Mouse (Mus musculus): ENCODE measurements at regions not wholly inside any gene's neighbourhood (a gene's known extent, or its start where the extent isn't known, plus 50 kb on each side); places are given as distances from the start of the nearest gene placed in this dataset. TPM values are rescaled to one million over a fixed set of nuclear protein-coding genes. Genes with fewer than 3 reads are reported as not detected.
"Not testable (repeated sequence)": the region's sequence is repeated elsewhere in the genome, so short reads cannot be mapped to it uniquely, and the experiment has no call there.

DNA sequence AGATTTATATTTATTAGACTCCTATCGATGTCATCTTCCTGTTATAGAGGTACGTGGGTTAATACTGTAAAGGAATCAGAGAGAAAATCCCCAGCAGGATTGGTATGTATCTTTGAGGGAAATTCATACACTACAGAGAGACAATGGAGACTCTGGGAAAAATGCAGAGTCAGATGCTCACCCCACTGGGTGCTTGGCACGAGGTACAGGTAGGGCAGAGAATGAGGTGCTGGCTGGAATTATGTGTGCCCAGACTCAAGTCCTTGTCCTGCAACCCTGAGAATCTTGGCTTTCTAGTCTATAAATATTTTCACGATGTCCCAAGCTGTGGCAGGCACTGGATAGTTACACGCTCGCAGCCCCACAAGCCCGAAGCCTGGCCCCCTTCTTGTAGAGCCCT, 57.8 kb upstream of the Cry1 start:
- no peak for DNase-seq (ENCODE audit: low spot score)

DNA sequence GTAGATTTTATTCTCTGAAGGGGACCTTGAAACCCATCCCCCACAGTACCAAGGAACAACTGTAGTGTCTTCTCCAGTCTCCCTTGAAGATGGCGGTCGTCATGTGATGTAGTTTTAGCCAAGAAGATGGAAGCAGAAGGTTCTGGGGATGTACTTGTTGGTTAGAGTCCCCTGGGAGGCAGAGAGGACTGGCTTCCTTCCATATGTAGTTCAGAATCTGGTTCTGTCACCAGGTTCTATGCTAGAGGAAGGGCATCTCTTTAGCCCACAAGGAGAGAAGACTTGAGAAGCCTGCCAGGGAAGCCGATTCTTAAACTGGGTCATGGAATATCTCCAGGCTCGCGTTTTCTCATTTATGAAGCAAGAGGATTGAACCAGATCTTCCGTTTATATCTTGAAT, 58.7 kb upstream of the Cry1 start:
- DNase-seq (ENCODE audit: low spot score): no peak

DNA sequence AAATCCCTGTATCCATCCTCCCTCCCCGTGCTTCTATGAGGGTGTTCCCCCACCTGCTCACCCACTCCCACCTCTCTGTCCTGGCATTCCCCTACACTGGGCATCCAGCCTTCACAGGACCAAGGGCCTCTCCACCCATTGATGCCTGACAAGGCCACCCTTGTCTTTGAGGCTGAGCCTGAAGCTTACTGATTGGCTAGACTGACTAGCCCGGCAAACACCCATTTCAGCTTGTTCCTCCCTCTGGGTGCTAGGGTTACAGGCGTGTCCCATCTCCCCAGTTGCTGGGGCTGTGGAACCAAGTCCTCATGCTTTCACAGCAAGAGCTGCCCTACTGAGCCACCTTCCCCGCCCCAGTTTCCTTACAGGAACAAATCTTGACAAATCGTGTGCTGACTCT, 80.9 kb upstream of the Cry1 start:
- no peak for DNase-seq (ENCODE audit: low spot score)

DNA sequence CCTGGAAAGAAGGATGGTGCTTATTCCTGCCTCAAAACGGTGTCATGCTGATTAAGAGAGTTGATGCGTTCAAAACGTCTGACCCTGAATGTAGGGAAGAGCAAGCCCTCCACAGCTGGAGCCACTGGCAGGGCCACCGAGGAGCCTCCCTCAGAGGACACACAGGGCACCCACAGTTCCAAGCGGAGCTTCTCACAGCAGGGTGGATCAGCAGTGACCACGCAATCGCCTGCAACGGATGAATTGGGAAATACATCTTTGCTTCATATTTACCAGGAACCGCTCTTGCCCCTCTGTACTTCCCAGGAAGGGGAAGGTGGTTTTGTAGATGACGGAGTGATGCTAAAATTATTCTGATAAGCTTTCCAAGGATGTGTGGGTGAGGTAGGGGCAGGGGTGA, 81.3 kb upstream of the Cry1 start:
- DNase-seq (ENCODE audit: low spot score): no peak

DNA sequence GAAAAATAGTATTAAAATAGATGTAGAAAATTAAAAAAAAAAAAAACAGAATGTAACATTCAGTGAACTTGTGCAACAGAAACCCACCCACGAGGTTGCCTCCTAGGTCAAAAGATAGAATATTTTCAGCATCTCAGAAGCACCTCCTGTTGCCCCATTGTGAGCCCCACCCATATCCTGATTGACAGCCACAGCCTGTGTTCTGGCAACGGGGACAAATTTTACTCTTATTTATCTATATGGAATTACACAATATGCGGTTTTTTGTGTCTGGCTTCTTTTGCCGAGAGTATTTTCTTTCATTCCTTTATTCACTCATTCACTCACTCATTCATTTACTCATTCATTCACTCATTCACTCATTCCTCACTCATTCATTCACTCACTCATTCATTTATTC, 81.9 kb upstream of the Cry1 start:
- no peak for DNase-seq (ENCODE audit: low spot score)

DNA sequence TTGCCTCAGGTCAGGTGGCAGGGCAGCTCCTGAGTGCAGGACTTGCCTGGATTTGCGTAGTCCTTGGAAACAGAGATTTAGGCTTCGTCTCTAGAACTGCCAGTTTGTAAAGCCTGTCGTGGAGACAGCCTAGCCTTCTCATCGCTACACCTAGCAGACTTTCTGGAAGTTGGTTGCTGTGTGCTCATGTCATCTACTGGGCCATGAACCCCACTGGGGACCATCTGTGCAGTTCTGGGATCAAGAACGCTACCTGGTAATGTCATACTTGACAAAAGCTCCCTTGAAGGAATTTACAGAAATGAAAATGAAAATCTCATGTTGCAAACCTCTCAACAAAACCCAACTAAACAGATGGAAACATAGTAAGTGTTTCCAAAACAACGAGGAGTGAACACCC, 85.3 kb upstream of the Cry1 start:
- no peak for DNase-seq (ENCODE audit: low spot score)

DNA sequence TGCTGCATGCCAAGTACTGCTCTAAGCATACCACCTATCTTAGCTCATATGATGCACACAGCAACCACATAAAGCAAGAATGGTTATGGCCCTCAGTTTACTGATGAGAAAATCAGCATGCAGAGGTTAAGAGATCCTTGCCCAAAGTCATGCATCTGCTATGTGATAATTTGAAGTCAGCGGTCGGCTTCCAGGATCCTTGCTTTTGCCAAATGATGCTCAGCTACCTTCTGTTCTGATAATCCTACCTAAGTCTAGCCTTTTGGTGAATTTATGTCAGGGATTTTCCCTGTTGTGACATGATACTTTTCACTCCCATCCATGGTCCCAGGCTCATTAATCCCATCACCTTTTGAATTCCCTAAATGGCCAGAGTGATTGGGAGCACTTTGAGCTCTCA, 91.9 kb upstream of the Cry1 start:
- DNase-seq (ENCODE audit: low spot score): no peak

DNA sequence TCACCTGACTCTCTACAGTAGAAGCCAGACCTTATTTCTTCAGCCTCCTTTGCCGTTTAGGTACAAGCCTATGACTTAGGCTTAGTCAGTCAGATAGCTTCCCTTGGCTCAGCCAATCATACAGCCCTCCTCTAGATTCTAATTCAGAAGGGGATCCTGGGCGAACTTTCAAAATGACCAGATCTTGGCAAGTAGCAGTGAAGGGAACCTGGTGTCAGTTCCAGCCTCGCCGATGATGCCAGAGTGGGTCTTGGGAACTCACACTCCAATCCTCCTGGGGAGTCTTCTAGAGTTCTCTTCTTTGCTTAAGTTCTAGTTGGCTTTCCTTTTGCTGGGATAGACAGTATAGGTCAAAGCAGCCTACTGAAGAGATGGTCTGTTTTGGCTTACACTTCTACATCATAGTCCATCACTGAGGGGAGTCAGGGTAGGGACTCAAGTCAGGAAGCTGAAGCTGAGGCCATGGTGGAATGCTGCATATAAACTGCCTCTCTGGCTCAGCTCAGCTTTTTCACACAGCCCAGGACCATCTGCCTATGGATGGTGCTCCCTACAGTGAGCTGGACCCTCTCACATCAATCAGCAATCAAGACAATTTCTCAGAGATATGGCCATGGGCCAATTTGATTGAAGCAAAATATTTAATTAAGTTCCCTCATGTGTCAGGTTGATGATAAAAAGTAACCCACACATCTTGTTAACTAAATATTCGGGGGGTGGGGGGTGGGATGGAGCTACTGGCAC, 94.7 kb upstream of the Btbd11 start:
- DNase-seq (ENCODE audit: low spot score): no peak

DNA sequence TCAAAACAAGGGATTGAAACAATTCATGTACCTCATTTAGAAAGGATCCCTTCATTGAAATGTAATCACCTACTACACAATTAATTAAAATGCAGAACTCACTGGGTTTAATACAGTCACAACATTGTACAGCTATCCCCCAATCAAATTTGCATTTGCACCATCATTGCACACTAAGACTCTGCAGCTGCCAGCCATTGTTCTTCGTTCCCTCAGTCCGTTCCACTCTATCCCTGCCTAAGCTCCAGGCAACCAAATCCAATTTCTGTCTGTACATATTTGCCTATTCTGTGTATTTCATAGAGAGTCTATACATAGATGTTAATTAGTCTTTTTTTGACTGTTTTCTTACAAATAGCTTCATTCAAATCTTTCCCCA, 94.1 kb upstream of the Btbd11 start:
- no peak for DNase-seq (ENCODE audit: low spot score)

DNA sequence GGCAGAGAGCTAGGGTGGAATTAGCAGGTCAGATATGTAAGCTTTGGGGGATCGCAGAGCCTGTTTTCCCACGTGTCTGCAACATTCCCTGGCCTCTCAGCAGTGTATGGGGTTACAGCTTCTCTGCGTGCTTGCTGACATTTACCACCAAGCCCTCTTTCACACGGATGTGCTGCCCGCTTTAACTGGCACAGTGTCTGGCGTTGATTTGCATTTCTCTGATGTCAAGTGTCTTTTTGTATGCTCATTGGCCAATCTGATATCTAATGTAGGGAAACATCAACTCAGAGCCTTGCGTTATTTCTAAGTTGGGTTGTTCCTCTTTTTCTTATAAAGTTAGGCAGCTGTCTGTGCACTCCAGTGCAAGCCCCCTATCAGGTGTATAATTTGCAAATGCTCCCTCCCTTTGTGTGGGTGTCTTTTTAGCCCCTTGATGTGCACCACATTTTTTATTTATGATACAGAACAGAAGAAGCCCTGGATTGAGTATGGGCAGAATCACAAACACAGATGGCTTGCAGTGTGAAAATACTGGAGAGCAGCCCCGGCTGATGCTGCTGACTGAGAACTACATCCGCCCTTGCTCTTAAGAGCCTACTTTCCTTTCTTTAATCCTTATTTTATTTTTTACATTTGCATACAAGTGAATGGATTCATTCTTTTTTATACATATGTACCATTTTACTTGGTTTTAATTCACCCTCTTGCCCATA, 93.4 kb upstream of the Btbd11 start:
- no peak for DNase-seq (ENCODE audit: low spot score)

DNA sequence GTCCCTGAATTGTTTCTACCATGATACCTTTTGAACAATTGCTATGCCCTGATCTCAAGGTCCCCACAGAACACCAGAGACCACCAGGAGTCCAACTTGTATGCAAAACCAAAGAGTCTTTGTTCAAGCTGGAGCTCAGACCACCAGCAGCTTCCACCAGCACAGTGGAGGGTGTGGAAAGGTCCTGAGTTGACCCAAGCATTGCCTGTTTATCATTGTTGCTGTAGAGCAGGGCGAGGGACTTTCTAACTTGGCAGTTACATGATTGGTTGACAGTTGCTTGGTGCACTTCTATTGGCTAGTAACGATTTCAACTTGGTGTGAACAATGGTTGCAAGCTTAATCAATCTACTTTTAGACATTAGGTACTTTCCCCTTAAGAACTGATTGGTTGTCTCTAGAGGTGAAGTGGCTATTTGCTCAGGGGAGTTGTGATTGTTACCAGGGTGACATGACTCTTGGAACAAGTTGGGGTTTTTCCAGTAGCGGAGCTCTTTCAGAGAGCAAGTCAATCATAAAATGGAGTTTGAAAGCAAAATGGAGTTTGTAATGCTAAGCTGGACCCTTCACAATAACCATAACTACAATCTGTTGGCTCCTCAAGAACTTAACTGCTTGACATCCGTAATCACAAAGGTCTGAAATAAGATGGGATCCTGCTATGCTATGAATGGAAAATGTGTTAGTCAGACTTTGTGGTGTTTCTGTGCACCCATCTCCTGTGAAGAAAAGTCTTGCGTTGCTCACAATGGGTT, 91.3 kb upstream of the Btbd11 start:
- DNase-seq (ENCODE audit: low spot score): no peak

DNA sequence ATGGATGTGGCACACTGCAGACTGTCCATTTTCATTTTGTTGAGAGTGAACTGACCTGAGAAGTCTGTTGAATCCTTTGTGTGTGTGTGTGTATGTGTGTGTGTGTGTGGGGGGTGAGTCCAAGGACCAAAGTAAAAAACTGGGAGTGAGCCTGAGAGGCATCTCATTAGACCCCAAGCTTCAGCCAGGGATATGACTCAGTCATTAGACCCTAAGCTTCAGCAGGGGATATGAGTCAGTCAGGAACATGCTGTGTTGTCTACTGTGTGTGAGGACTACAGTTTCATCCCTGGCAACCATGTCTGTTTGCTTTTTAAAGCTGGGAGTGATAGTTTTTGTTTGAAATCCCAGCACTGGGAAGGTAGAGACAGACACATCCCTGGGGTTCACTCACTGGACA, 74.8 kb upstream of the Btbd11 start:
- no peak for DNase-seq (ENCODE audit: low spot score)

DNA sequence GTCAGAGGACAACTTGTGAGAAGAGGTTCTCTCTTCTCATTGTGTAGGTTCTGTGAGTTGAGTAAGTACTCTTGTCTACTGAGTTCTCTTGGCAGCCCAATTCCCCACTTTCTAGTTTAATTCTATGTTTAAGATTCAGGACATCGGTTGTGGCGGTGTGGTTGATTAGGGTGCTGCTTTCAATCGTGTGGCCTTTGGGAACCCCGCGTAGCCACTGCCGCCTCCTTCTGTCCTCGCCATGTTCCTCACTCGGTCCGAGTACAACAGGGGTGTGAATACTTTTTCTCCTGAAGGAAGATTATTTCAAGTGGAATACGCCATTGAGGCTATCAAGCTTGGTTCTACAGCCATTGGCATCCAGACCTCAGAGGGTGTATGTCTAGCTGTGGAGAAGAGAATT, 73.3 kb upstream of the Btbd11 start:
- not testable (repeated sequence) for DNase-seq (ENCODE audit: low spot score)

DNA sequence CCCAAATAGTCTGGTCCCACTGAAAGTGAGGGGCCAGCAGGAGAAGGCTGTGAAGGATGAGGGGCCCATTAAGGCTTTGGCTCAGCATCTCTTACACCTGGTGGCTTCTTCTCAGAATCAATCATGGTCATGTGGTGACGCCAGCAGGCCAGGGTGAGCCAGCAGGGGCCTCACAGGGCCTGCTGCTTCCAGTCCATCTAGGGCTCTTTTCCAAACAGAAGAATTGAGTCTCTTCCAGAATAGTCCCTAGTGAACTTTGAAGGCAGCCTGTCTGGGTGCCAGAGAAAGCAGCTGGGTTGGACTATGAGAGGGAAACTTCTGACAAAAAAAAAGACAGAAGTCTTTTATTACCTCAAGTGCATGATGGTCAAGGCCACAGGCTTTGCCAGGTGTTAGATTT, 65.6 kb upstream of the Btbd11 start:
- DNase-seq (ENCODE audit: low spot score): peak; percentile 34

DNA sequence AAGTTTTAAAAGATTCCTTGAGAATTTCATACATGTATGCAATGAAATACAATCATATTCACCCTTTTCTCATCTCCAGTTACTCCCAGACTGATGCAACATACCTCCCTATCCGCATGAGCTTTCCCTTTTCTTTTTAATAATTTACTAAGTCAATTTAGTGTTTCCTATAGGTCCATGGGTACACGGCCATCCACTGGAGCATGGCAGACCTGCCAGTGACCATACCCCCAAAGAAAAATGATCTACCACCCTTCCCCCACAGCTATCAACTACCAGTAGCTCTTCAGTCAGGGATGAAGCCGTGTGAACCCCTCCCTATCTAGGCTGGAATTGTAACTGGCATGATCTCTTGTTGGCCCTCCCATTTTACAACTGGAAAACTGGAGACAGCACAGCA, 64.3 kb upstream of the Btbd11 start:
- no peak for DNase-seq (ENCODE audit: low spot score)

DNA sequence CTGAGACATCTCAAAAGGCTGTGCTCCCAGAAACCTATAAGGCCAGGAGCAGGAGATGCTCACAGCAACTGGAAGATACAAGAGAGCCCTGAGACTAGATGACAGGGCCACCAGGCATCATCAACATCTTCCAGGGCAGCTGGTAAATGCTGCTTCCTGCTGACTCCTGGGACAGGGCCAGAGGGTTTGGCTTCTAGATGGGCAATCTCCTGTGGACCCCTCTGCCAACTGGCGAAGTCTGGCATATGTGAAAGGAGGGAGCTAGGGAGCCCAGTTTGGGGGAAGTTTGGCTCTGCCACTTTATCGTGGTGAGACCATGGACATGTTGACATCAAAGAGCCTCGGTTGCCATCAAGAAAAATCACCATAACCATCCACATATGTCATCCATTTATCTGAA, 57.2 kb upstream of the Btbd11 start:
- no peak for DNase-seq (ENCODE audit: low spot score)

DNA sequence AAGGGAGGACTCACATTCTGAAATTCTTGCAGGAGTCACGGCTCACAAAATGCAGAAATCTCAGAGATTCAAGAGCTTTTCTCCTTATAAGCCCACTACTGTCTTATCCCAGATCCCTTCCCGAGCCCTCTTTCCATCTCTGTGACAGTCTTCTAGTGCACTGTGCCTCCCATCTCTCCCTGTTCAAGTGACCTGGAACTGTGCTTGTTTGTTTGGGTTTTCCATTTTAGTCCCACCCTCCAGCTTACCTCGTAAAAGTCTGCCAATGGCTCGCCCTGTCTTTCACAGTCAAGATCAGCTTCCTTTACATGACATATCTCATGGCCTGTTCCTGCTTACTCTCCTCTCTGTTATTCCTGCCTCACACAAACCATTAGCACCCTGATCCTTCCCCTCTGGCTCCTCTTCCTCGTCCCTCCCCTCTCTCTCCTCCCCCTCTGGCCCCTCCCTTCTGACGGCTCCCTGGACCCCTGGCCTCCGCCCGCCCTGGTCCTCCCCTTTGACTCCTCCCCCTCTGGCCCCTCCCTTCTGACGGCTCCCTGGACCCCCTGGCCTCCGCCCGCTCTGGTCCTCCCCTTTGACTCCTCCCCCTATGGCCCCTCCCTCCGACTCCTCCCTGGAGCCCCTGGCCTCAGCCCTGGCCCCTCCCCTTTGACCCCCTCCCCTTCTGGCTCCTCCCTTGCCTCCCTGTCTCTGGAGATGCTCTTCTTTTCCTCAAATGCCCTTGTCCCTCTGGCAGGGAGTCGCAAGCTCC, 55.5 kb upstream of the Btbd11 start:
- peak; percentile 44 for DNase-seq (ENCODE audit: low spot score)

Small RNAs in the stretch of these regions (microRNA-seq; reads per million reads assigned to microRNA genes)
- not detected for gene Gm27392

Data from gastrocnemius, adult 18-20 months (tissue).